Mouse (Mus musculus): ENCODE results near the gene Vps52. TPM values are rescaled to one million over a fixed set of nuclear protein-coding genes. Genes with fewer than 3 reads are reported as not detected.
"Not testable (repeated sequence)": the region's sequence is repeated elsewhere in the genome, so short reads cannot be mapped to it uniquely, and the experiment has no call there.

The Vps52 gene
- total RNA-seq, 1 experiment from 2014 or later = 31.5 TPM

GRCm38 (mm10) chr17:33957493-33957892, 1.9 kb downstream of the Vps52 start:
- ATAC-seq (ENCODE audit: extremely low read depth, insufficient number of reproducible peaks, low FRiP score, poor library complexity, severe bottlenecking) = no peak

DNA sequence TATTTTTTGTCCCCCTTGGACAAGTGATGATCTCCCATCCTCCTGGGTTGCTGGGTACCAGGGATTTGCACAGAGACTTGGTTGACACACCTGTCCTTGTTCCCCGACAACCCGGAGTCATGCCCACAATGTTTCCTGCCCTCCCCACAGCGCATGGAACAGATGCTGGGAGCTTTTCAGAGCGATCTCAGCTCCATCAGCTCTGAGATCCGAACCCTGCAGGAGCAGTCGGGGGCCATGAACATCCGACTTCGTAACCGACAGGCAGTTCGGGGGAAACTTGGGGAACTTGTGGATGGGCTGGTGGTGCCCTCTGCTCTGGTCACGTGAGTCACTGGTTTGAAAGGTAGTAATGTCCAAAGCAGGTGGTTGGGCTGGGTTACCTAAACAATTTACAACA, 2.8 kb downstream of the Vps52 start:
- no peak for ATAC-seq (ENCODE audit: extremely low read depth, insufficient number of reproducible peaks, low FRiP score, poor library complexity, severe bottlenecking)

DNA sequence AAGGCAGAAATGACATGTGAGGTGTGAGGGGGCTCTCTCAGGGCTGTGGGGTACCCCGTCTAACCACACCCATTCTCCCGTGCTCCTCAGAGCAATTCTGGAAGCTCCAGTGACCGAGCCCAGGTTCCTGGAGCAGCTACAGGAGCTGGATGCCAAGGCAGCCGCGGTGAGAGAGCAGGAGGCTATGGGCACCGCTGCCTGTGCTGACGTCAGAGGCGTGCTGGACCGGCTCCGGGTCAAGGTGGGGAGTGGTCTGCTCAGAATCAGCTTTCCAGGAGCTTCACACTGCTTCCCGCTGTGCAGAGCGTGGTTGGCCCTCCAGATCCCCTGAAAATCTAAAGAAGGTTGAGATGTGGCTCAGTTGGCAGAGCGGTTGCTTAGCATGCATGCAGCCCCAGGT, 3.5 kb downstream of the Vps52 start:
- ATAC-seq (ENCODE audit: extremely low read depth, insufficient number of reproducible peaks, low FRiP score, poor library complexity, severe bottlenecking) = no peak

DNA sequence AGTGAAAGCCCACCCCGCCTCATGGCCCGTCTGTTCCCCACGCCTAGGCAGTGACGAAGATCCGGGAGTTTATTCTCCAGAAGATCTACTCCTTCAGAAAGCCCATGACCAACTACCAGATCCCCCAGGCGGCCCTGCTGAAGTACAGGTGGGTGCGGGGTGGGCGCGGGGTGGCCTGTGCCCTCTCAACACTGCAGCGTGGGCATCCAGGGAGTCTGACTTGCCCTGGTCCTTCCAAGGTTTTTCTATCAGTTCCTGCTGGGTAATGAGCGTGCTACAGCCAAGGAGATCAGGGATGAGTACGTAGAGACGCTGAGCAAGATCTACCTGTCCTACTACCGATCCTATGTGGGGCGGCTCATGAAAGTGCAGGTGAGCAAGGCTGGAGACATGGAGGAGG, 4.3 kb downstream of the Vps52 start:
- ATAC-seq (ENCODE audit: extremely low read depth, insufficient number of reproducible peaks, low FRiP score, poor library complexity, severe bottlenecking) = no peak

DNA sequence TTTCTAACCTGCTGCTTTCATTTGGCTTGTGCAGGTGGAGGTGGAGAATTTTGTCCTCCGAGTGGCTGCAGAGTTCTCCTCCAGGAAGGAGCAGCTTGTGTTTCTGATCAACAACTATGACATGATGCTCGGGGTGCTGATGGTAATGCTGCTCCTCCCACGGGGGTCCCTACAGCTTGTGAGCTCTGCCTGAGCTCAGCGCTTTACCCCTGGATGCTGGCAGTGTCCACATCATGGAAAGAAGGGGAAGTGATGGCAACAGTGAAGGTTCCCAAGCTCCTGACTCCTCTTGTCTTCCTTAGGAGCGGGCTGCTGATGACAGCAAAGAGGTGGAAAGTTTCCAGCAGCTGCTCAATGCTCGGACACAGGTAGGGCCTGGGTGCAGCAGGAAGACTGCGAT, 7.3 kb downstream of the Vps52 start:
- no peak for ATAC-seq (ENCODE audit: extremely low read depth, insufficient number of reproducible peaks, low FRiP score, poor library complexity, severe bottlenecking)

DNA sequence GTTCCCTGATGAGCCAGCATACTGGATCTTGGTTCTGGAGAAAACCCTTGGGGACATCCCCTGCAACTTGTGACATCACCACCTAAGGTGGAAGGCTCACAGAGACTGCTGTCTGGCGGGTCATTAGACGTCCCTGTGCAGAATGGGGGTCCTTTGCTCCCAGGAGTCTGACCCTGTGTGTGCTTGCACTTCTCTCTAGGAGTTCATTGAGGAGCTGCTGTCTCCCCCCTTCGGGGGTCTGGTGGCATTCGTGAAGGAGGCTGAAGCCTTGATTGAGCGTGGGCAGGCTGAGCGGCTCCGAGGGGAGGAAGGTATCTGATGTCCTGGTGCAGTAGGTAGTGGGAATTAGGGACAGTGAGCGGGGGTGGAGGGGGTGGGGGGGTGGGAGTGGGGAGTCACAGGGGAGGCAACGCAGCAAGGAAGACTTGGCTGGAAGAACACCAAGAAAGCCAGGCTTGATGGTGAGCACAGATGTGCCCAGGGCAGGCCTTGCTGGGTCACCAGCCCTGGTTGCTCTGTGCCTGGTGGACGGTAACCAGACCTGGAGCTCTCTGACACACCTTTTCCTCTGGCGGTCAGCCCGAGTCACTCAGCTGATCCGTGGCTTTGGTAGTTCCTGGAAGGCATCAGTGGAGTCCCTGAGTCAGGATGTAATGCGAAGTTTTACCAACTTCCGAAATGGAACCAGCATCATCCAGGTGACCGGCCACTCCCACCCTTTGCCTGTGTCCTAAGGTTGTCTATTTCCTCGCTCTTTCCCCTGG, 9.7 kb downstream of the Vps52 start:
- no peak for ATAC-seq (ENCODE audit: extremely low read depth, insufficient number of reproducible peaks, low FRiP score, poor library complexity, severe bottlenecking)

DNA sequence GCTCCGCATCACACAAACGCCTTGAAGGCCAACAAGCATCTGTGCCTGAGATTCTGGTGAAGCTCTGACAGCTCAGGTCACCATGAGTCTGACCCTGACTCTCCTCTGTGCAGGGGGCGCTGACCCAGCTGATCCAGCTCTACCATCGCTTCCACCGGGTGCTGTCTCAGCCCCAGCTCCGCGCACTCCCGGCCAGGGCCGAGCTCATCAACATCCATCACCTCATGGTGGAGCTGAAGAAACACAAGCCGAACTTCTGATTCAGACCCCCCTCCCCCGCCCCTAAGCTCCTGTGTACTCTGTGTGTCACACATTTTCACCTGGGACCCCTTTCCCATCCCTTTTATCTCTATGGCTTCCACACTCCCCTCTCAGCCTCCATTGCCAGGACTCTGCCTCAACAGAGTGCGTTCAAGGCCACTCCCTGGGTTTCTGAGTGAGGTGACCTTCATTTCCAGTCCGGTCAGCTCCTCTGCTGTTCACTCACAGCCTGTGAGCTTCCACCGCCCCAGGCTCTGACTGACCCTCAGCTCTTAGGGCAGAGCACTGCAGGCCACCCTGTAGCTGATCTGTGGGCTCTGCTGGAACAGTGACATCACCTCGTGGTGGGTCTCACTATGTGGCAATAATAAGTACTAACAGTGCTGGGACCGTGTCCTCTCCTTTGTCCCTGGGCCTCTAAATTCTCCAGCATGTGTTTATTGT, 10.4 kb downstream of the Vps52 start:
- no peak for ATAC-seq (ENCODE audit: extremely low read depth, insufficient number of reproducible peaks, low FRiP score, poor library complexity, severe bottlenecking)

GRCm38 (mm10) chr17:33968489-33968888, 12.9 kb downstream of the Vps52 start:
- ATAC-seq (ENCODE audit: extremely low read depth, insufficient number of reproducible peaks, low FRiP score, poor library complexity, severe bottlenecking) = peak; percentile 88

DNA sequence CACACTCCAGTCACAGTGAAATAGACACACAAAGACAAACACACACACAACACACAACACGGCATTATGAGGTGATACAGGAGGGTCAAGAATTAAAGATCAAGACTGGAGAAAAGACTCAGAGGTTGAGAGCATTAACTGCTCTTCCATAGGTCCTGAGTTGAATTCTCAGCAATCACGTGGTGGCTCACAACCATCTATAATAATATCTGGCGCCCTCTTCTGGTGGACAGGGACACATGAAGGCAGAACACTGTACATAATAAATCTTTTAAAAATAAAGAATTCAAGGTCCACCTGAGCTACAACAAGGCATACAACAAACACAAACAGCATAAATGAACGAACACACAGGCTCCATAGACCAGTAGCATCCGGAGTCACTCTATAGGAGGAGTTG, 13.3 kb downstream of the Vps52 start:
- ATAC-seq (ENCODE audit: extremely low read depth, insufficient number of reproducible peaks, low FRiP score, poor library complexity, severe bottlenecking) = peak; percentile 26; the same call in 1 of the 2 replicates

GRCm38 (mm10) chr17:33969394-33969793, 13.8 kb downstream of the Vps52 start:
- no peak for ATAC-seq (ENCODE audit: extremely low read depth, insufficient number of reproducible peaks, low FRiP score, poor library complexity, severe bottlenecking)

GRCm38 (mm10) chr17:33972691-33973090, 17.1 kb downstream of the Vps52 start:
- no peak for ATAC-seq (ENCODE audit: extremely low read depth, insufficient number of reproducible peaks, low FRiP score, poor library complexity, severe bottlenecking)

- ATAC-seq (ENCODE audit: extremely low read depth, insufficient number of reproducible peaks, low FRiP score, poor library complexity, severe bottlenecking) = no peak
Observed at GRCm38 (mm10) chr17:33973572-33973971, 18.0 kb downstream of the Vps52 start.

DNA sequence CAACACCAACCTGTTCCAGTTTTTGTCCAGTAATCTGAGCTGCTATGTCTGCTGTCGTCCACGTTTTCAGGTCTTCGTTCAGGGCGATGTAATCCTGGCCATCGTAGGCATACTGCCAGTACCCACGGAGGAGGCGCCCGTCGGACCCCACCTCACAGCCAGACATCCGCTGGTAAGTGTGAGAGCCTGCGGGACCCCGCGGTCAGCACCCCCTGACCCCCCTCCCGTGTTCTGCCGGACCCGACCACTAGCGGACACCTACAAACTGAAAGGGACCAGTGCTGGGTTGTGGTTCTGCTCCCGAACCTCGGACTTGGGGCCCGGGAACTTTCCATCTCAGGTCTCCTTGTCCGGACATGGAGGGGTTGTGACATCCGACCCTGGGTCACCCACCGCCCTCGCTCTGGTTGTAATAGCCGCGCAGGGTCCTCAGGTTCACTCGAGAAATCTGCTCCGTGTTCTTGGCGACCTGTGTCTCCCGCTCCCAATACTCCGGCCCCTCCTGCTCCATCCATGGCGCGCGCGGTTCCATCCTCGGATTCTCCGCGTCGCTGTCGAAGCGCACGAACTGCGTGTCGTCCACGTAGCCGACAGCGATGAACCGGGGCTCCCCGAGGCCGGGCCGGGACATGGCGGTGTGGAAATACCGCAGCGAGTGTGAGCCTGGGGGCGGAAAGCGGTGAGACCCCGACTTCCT, 22.4 kb downstream of the Vps52 start:
- ATAC-seq (ENCODE audit: extremely low read depth, insufficient number of reproducible peaks, low FRiP score, poor library complexity, severe bottlenecking) = no peak

- peak; percentile 94 for ATAC-seq (ENCODE audit: extremely low read depth, insufficient number of reproducible peaks, low FRiP score, poor library complexity, severe bottlenecking)
Observed at GRCm38 (mm10) chr17:33978631-33979031, 23.0 kb downstream of the Vps52 start.

GRCm38 (mm10) chr17:33979512-33980050, 24.0 kb downstream of the Vps52 start:
- no peak for ATAC-seq (ENCODE audit: extremely low read depth, insufficient number of reproducible peaks, low FRiP score, poor library complexity, severe bottlenecking)

GRCm38 (mm10) chr17:33980181-33981035, 24.8 kb downstream of the Vps52 start:
- no peak for ATAC-seq (ENCODE audit: extremely low read depth, insufficient number of reproducible peaks, low FRiP score, poor library complexity, severe bottlenecking)

DNA sequence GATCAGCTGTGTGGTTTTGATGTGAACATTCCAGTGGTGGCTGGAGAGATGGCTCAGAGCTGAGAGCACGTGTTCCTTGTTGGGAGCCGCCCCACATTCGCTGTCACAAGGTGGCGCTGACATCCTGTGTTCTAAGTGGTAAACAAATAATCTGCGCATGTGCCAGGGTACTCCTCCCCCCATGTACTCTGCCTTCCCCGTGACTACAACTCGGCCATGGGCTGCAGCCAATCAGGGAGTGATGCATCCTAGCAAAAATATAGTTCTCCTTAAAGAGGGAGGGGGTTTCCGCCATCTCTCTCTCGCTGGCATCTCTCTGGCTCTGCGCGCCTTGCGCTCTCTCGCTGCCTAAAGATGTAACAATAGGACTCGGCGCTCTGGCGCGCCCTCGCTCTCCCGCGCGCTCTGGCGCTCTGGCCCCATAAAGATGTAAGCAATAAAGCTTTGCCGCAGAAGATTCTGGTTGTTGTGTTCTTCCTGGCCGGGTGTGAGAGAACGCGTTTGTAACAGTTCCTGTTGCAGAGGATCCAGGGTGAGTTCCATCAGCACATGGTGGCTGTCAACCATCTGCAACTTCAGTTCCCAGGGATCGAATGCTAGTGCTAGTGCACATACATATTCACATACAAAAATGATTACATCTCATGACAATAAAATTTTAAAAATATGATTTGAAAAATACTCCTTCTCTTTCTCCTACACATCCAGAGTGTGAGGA, 25.7 kb downstream of the Vps52 start:
- peak; percentile 62 for ATAC-seq (ENCODE audit: extremely low read depth, insufficient number of reproducible peaks, low FRiP score, poor library complexity, severe bottlenecking)

- not testable (repeated sequence) for ATAC-seq (ENCODE audit: extremely low read depth, insufficient number of reproducible peaks, low FRiP score, poor library complexity, severe bottlenecking)
Observed at GRCm38 (mm10) chr17:33982136-33982535, 26.5 kb downstream of the Vps52 start.

All from neutrophil, adult 5-6 weeks (primary cell).